9 mouse cellular contexts compared by ENCODE assay signal in genomic region chr1:135112661-135113060, GRCm38 (mm10). TPM values are rescaled to one million over a fixed set of nuclear protein-coding genes. Genes with fewer than 3 reads are reported as not detected.
DNase-seq lines count a peak whose midpoint lies in the region; ATAC-seq and TF ChIP-seq lines count a peak whose summit lies in the region.
"Had no signal": no experiment of that assay in that cellular context is flagged by ENCODE, and none has a peak within 500 bp of the region (broad histone marks: within the 10 kb centered on the region; RNA-seq: fewer than 3 reads in every experiment).

No protein-coding gene starts in this region.

- H3K27me3 ChIP-seq in liver, embryonic 12.5 days (replicated peaks) = peaks cover 1% of the 10 kb centered on the region
- no peaks in the 10 kb centered on the region for H3K27me3 ChIP-seq in intestine, postnatal 0 days (replicated peaks; ENCODE audit: control insufficient read depth, insufficient read depth, low read length)
- peaks cover 41% of the 10 kb centered on the region for H3K27me3 ChIP-seq in heart, embryonic 12.5 days (replicated peaks)

- peaks cover 3% of the 10 kb centered on the region; the same call in 1 of the 2 replicates for H3K4me1 ChIP-seq in liver, embryonic 12.5 days
- H3K4me1 ChIP-seq in intestine, postnatal 0 days (replicated peaks; ENCODE audit: control insufficient read depth, insufficient read depth, low read length) = no peaks in the 10 kb centered on the region
- no peaks in the 10 kb centered on the region for H3K4me1 ChIP-seq in heart, embryonic 12.5 days (replicated peaks)

- no peak overlapping the region for H3K9ac ChIP-seq in liver, embryonic 12.5 days
- no peak overlapping the region for H3K9ac ChIP-seq in intestine, postnatal 0 days (ENCODE audit: low read depth, low read length)
- no peak overlapping the region for H3K9ac ChIP-seq in heart, embryonic 12.5 days

- no peak overlapping the region for H3K27ac ChIP-seq in liver, embryonic 12.5 days
- no peak overlapping the region for H3K27ac ChIP-seq in intestine, postnatal 0 days (ENCODE audit: low read depth, low read length)
- H3K27ac ChIP-seq in heart, embryonic 12.5 days (ENCODE audit: poor library complexity, severe bottlenecking) = no peak overlapping the region

- 4% methylated on average over 8 of the region's 8 CpGs for WGBS in liver, embryonic 12.5 days (ENCODE audit: insufficient replicate concordance)
- 10% methylated on average over 8 of the region's 8 CpGs for WGBS in intestine, postnatal 0 days
- 11% methylated on average over 8 of the region's 8 CpGs for whole genome bisulfite sequencing in heart, embryonic 12.5 days

- ATAC-seq in liver, embryonic 12.5 days = no peak
- ATAC-seq in intestine, postnatal 0 days = 0 out of 2 replicates have a peak, but pooled peaks have one; percentile 23
- ATAC-seq in megakaryocyte, adult 5-6 weeks (ENCODE audit: poor library complexity, severe bottlenecking) = peak; percentile 85
- no peak for ATAC-seq in heart, embryonic 12.5 days (ENCODE audit: insufficient number of reproducible peaks, low FRiP score)

- no peak overlapping the region for H3K4me2 ChIP-seq in liver, embryonic 12.5 days
- H3K4me2 ChIP-seq in intestine, postnatal 0 days (replicated peaks; ENCODE audit: low read depth) = no peak overlapping the region
- H3K4me2 ChIP-seq in heart, embryonic 12.5 days = no peak overlapping the region

- DNase-seq in liver (peak; percentile 45), MN1 (ENCODE audit: low spot score) (peak; percentile 65)
- peak; percentile 41 to 43 for DNase-seq in cerebellum, postnatal 36 days
- peak; percentile 66 for DNase-seq in testis, postnatal 10 days (ENCODE audit: low spot score)

- no peaks in the 10 kb centered on the region for H3K36me3 ChIP-seq in liver, embryonic 12.5 days
- no peaks in the 10 kb centered on the region for H3K36me3 ChIP-seq in intestine, postnatal 0 days (ENCODE audit: control insufficient read depth, insufficient read depth)
- no peaks in the 10 kb centered on the region for H3K36me3 ChIP-seq in heart, embryonic 12.5 days

- TF ChIP-seq CTCF in intestine, postnatal 0 days (IDR thresholded peaks at IDR 0.05; ENCODE audit: low read depth) = peak; percentile 90

- no peaks in the 10 kb centered on the region for H3K9me3 ChIP-seq in liver, embryonic 12.5 days (replicated peaks)
- H3K9me3 ChIP-seq in intestine, postnatal 0 days (ENCODE audit: control insufficient read depth) = no peaks in the 10 kb centered on the region
- no peaks in the 10 kb centered on the region for H3K9me3 ChIP-seq in heart, embryonic 12.5 days (replicated peaks)

- no peak overlapping the region for H3K4me3 ChIP-seq in liver, embryonic 12.5 days
- H3K4me3 ChIP-seq in intestine, postnatal 0 days (ENCODE audit: low read depth, low read length) = no peak overlapping the region
- H3K4me3 ChIP-seq in heart, embryonic 12.5 days = no peak overlapping the region

RNA-seq across cellular contexts. Expression of gene Lgr6, which starts 7.6 kb away (rescaled TPM):
- polyA plus RNA-seq in liver, embryonic 12.5 days (2016; fragmentation: Nextera tagmentation; extraction: Ambion mirVana) = 0.30 and 0.36 TPM in 2 replicates
- 0.37 and 0.44 TPM in 2 replicates for polyA plus RNA-seq in intestine, postnatal 0 days (2015; fragmentation: Nextera tagmentation; extraction: Ambion mirVana)
- not detected in 2 replicates for total RNA-seq in megakaryocyte, adult 5-6 weeks (2015)
- total RNA-seq in megakaryocyte, adult 5-6 weeks (2017) = not detected in 2 replicates
- polyA plus RNA-seq in heart, embryonic 12.5 days (2016; fragmentation: Nextera tagmentation; extraction: Ambion mirVana) = 0.80 and 0.82 TPM in 2 replicates

RNA-seq across cellular contexts. Expression of gene Ptpn7, which starts 19.8 kb away (rescaled TPM):
- 24.7 and 25.9 TPM in 2 replicates for polyA plus RNA-seq in liver, embryonic 12.5 days (2016; fragmentation: Nextera tagmentation; extraction: Ambion mirVana)
- polyA plus RNA-seq in intestine, postnatal 0 days (2015; fragmentation: Nextera tagmentation; extraction: Ambion mirVana) = 0.73 and 0.76 TPM in 2 replicates
- total RNA-seq in megakaryocyte, adult 5-6 weeks (2015) = 25.5 and 29.5 TPM in 2 replicates
- total RNA-seq in megakaryocyte, adult 5-6 weeks (2017) = 49.7 and 54.2 TPM in 2 replicates
- polyA plus RNA-seq in heart, embryonic 12.5 days (2016; fragmentation: Nextera tagmentation; extraction: Ambion mirVana) = 1.0 and 1.4 TPM in 2 replicates

RNA-seq across cellular contexts. Expression of gene Arl8a, which starts 34.0 kb away (rescaled TPM):
- 15.5 and 15.8 TPM in 2 replicates for polyA plus RNA-seq in liver, embryonic 12.5 days (2016; fragmentation: Nextera tagmentation; extraction: Ambion mirVana)
- polyA plus RNA-seq in intestine, postnatal 0 days (2015; fragmentation: Nextera tagmentation; extraction: Ambion mirVana) = 66.6 and 68.8 TPM in 2 replicates
- total RNA-seq in megakaryocyte, adult 5-6 weeks (2015) = 83.3 and 93.2 TPM in 2 replicates
- 37.1 and 49.1 TPM in 2 replicates for total RNA-seq in megakaryocyte, adult 5-6 weeks (2017)
- polyA plus RNA-seq in heart, embryonic 12.5 days (2016; fragmentation: Nextera tagmentation; extraction: Ambion mirVana) = 36.4 and 36.6 TPM in 2 replicates

RNA-seq across cellular contexts. Expression of gene Gpr37l1, which starts 54.8 kb away (rescaled TPM):
- polyA plus RNA-seq in liver, embryonic 12.5 days (2016; fragmentation: Nextera tagmentation; extraction: Ambion mirVana) = not detected in 2 replicates
- polyA plus RNA-seq in intestine, postnatal 0 days (2015; fragmentation: Nextera tagmentation; extraction: Ambion mirVana) = 1.7 and 2.0 TPM in 2 replicates
- total RNA-seq in megakaryocyte, adult 5-6 weeks (2015) = not detected in 2 replicates
- total RNA-seq in megakaryocyte, adult 5-6 weeks (2017) = not detected in 2 replicates
- polyA plus RNA-seq in heart, embryonic 12.5 days (2016; fragmentation: Nextera tagmentation; extraction: Ambion mirVana) = not detected in 2 replicates
- polyA plus RNA-seq: heart, embryonic 16.5 days had no signal

Comparison
In these comparisons a context has a peak if more than half of its experiments do, and no peak if none do; other contexts are left out.
1. ATAC-seq: peak in intestine, postnatal 0 days (single experiment) and megakaryocyte, adult 5-6 weeks (single experiment); none in liver, embryonic 12.5 days (single experiment) and heart, embryonic 12.5 days (single experiment).
2. RNA of gene Ptpn7, which starts 19.8 kb away (polyA plus RNA-seq): 24.7 to 25.9 TPM in liver, embryonic 12.5 days; 1.0 to 1.4 TPM in heart, embryonic 12.5 days and 0.73 to 0.76 TPM in intestine, postnatal 0 days; every median in the first group is over 10 times any median in the second.
3. Peak in every context shown above with its lines, with median percentiles within 50 percentile points of each other: DNase-seq.